Mouse (Mus musculus) A20 (cell line): ENCODE data around the gene Snta1.

Experiments used
- DNase-seq: peaks from one replicate; pipeline ENCODE4 v3.0.0-alpha.2; 2011; ENCODE audit warnings: low read depth, low spot score

The Snta1 gene

GRCm38 (mm10) chr2:154407643-154408445 lies at the start of gene Snta1:
Gene Snta1, minus strand, starts transcription at chr2:154408099.
- DNase-seq: peak; percentile 86

- no peak for DNase-seq
These were observed 48.7 kb upstream of the Snta1 start for GRCm38 (mm10) chr2:154456621-154457020.

GRCm38 (mm10) chr2:154455776-154456175 lies 47.9 kb upstream of the Snta1 start:
- no peak for DNase-seq

GRCm38 (mm10) chr2:154454605-154455004 lies 46.7 kb upstream of the Snta1 start:
- no peak for DNase-seq

GRCm38 (mm10) chr2:154454099-154454498 lies 46.2 kb upstream of the Snta1 start:
- no peak for DNase-seq

GRCm38 (mm10) chr2:154452951-154453350 lies 45.1 kb upstream of the Snta1 start:
- DNase-seq: no peak

- no peak for DNase-seq
These were observed 40.7 kb upstream of the Snta1 start for GRCm38 (mm10) chr2:154448633-154449032.

GRCm38 (mm10) chr2:154447821-154448220 lies 39.9 kb upstream of the Snta1 start:
- DNase-seq: no peak

- no peak for DNase-seq
These were observed 32.6 kb upstream of the Snta1 start for GRCm38 (mm10) chr2:154440453-154440852.

- DNase-seq: no peak
These were observed 29.3 kb upstream of the Snta1 start for GRCm38 (mm10) chr2:154437191-154437527.

- peak; percentile 79 for DNase-seq
These were observed 28.7 kb upstream of the Snta1 start, which contains the start of gene Cbfa2t2 for GRCm38 (mm10) chr2:154436458-154437190. Gene Cbfa2t2, plus strand, starts transcription at chr2:154436481.

- DNase-seq: peak; percentile 99
These were observed 28.2 kb upstream of the Snta1 start for GRCm38 (mm10) chr2:154436076-154436457.

- DNase-seq: no peak
These were observed 26.8 kb upstream of the Snta1 start for GRCm38 (mm10) chr2:154434690-154435089.

GRCm38 (mm10) chr2:154433391-154433790 lies 25.5 kb upstream of the Snta1 start:
- no peak for DNase-seq

- DNase-seq: no peak
These were observed 24.8 kb upstream of the Snta1 start for GRCm38 (mm10) chr2:154432696-154433095.

- no peak for DNase-seq
These were observed 22.7 kb upstream of the Snta1 start for GRCm38 (mm10) chr2:154430566-154430965.

GRCm38 (mm10) chr2:154427853-154428360 lies 20.0 kb upstream of the Snta1 start:
- no peak for DNase-seq

GRCm38 (mm10) chr2:154426905-154427852 lies 19.3 kb upstream of the Snta1 start:
- DNase-seq: no peak

GRCm38 (mm10) chr2:154426188-154426904 lies 18.4 kb upstream of the Snta1 start:
- no peak for DNase-seq

- DNase-seq: no peak
These were observed 17.6 kb upstream of the Snta1 start for GRCm38 (mm10) chr2:154425522-154425921.

- DNase-seq: no peak
These were observed 15.6 kb upstream of the Snta1 start for GRCm38 (mm10) chr2:154423548-154423947.
